Mouse (Mus musculus) kidney, adult 18-20 months (tissue): Measurements from ENCODE around the gene Gm17545.
"Not testable (repeated sequence)": the region's sequence is repeated elsewhere in the genome, so short reads cannot be mapped to it uniquely, and the experiment has no call there.

Experiments used
- DNase-seq: peaks from one replicate; pipeline ENCODE4 v3.0.0; 2021

Gm17545 gene

DNA sequence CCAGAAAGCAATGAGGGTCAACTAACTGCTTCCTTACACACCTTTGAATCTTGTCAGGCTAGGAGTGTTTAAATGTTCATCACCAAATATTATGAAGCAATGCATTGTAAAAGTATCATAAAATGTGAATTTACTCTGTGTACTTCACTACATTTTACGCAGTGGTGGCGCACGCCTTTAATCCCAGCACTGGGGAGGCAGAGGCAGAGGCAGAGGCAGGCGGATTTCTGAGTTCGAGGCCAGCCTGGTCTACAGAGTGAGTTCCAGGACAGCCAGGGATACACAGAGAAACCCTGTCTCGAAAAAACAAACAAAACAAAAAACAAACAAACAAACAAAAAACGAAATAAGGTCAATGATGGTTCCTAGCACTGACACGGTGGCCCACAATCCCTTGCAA, at the start of gene Gm17545:
Gm17545 (plus strand) TSS at position 301 of the 400 bp plus-strand sequence.
- not testable (repeated sequence) for DNase-seq

DNA sequence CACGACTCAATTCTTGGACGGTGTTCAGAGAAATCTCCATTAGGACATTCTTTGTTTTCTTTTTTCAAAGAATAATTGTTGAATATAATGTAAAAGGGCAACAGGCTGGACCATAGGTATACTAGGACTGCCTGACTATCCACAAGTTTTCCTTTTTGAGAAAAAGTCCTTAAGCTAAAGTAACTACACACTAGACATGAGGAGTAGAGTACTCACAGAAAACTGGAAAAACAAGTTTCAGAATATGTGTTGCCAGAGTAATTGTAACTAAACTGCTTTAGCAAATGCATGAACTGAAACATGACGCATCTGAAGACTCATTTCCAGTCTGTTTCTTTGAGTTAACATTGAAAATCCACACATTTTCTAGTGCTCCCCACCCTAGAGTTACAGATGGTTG, 48.7 kb upstream of the Gm17545 start:
- DNase-seq, result no peak

GRCm38 (mm10) chr9:22407633-22408032, 46.5 kb upstream of the Gm17545 start:
- not testable (repeated sequence) for DNase-seq

DNA sequence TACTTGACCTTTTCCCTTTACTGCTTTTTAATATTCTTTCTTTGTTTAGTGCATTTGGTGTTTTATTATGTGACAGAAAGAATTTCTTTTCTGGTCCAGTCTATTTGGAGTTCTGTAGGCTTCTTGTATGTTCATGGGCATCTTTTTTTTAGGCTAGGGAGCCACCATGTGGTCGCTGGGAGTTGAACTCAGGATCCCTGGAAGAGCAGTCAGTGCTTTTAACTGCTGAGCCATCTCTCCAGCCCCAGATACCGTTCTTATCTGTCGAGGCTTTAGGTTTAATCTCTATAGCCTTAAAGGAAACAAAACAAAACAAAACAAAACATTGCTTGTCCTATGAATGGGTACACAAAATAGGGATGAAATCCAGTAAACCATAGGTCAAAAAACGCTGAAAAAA, 45.7 kb upstream of the Gm17545 start:
- DNase-seq, result not testable (repeated sequence)

GRCm38 (mm10) chr9:22409501-22409900, 44.6 kb upstream of the Gm17545 start:
- DNase-seq, result no peak

- peak; percentile 98 for DNase-seq
Observed at GRCm38 (mm10) chr9:22411002-22411857, 42.9 kb upstream of the Gm17545 start, which contains the start of gene 9530077C05Rik. 9530077C05Rik (plus strand) TSS chr9:22411513.

GRCm38 (mm10) chr9:22416187-22416586, 37.9 kb upstream of the Gm17545 start:
- DNase-seq, result no peak

DNA sequence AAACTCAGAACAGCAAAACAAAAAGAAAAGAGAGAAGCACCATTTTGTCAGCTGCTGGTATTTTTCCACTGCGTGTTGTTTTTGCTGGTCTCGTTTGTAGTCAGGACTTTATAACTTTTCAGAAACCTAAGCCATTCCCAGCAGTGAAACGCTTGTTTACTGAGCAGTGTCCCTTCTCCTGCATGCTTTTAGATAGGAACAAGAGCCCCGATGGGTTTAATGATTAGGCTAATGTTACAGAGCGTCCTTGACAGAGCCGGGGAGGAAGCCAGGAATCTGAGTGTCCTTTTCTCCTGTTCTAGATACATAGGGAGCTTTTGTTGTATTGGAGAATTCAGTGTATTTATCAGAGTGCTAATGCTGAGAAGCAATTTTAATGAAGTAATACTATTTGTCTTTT, 36.5 kb upstream of the Gm17545 start:
- no peak for DNase-seq

DNA sequence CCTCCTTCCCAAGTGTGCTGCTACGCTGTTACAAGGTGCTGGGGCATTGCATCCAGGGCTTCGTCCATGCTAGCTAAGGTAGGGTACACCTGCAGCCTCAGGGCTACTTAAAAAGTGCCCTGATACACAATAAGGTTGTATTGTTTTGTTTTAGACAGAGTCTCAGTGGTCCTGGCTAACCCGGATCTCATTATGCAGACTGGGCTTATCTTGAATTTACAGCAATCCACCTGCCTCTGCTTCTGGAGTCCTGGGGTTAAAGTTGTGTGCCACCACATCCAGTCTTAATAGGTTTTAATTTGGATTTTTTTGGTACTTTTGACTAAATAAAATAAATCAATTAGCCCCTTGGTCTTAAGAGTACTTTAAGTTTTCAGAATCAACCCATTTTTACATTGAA, 34.2 kb upstream of the Gm17545 start:
- DNase-seq, result no peak

DNA sequence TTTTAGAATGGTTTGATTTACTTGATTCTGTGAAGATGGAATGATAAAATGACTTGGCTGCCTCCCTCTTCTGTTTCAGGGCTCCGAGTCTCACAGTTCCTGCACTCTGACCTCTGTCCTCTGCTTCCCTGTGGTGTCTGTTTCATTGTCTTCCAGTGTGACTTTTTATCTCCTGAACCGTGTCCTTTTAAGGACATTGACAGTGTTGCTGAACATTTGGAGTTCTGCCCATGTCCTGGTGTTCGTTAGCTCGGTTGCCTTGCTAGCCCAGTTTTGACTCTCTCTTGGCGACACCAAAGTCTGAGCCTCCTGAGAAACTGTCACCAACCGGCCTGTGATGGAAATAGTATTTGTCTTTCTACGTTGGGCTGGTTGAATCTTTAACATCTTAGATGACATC, 33.6 kb upstream of the Gm17545 start:
- no peak for DNase-seq

GRCm38 (mm10) chr9:22422559-22422958, 31.5 kb upstream of the Gm17545 start:
- DNase-seq, result no peak

- no peak for DNase-seq
Observed at GRCm38 (mm10) chr9:22423507-22423906, 30.6 kb upstream of the Gm17545 start.

- DNase-seq, result no peak
Observed at GRCm38 (mm10) chr9:22424196-22424595, 29.9 kb upstream of the Gm17545 start.

DNA sequence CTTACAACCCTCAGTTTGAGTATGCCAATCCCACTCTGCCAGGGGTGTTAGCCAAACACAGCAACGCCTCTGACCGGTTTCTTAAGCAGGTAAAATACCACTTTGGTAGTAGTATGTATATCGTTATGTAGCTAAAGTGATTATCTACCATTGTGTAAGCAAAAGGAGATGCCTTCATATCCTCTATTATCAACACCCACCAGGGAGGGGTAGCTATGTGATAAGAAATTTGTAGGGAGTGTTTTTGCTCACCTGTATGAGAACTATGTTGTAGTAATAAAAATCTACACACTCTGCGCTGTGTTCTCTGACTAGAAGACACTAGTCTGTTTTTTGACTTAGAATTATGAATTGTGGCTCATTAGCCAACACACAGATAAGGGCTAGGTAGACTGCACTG, 29.4 kb upstream of the Gm17545 start:
- no peak for DNase-seq

DNA sequence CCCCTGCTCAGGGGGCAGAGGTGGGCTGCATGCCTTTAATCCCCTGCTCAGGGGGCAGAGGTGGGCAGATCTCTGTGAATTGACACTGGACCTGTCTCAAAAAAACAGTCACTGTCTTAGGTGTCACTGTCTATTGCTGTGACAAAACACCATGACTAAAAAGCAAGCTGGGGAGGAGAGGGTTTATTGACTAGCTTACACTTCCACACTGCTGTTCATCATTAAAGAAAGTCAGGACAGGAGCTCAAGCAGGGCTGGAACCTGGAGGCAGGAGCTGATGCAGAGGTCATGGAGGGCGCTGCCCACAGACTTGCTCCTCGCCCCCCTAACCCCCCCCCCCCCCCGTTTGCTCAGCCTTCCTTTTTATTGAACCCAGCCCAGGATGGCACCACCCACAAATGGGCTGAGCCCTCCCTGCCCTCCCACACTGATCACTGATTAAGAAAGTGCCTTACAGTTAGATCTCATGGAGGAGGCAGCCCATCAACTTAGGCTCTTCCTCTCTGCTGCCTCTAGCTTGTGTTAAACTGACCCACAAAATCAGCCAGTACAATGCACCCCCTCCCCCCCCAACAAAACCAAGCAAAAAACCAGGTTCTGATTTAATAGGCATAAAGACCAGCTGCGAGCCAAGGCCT, 25.9 kb upstream of the Gm17545 start:
- no peak for DNase-seq

- no peak for DNase-seq
Observed at GRCm38 (mm10) chr9:22428666-22429410, 25.3 kb upstream of the Gm17545 start.

GRCm38 (mm10) chr9:22429533-22430241, 24.4 kb upstream of the Gm17545 start:
- DNase-seq, result peak; percentile 36

- DNase-seq, result no peak
Observed at GRCm38 (mm10) chr9:22430315-22430840, 23.7 kb upstream of the Gm17545 start.

GRCm38 (mm10) chr9:22433221-22433620, 20.9 kb upstream of the Gm17545 start:
- no peak for DNase-seq

DNA sequence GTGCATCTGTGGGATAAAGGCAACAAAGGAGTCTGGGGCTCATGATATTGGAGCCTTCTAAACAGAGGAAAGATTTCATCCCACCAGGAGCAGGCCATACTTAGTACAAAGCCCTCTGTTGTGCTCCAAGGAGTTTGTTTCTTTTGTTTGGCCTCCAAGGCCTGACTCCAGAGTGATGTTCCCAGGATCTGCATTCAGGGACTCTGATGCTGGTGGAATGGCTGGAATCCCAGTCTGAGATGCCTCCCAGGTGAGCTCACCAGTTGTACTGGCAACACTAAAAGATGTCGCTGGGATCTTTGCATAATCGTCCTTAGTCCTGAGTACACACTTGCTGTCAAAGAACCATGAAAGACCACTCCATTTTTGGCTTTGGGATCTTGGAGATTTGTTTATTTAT, 20.0 kb upstream of the Gm17545 start:
- no peak for DNase-seq

GRCm38 (mm10) chr9:22438826-22439225, 15.3 kb upstream of the Gm17545 start:
- DNase-seq, result no peak

GRCm38 (mm10) chr9:22443157-22443556, 10.9 kb upstream of the Gm17545 start:
- no peak for DNase-seq

GRCm38 (mm10) chr9:22445123-22445522, 9.0 kb upstream of the Gm17545 start:
- no peak for DNase-seq
